Comparison of ENCODE assay signal across 7 mouse cellular contexts in genomic region chr17:31300736-31301135, GRCm38 (mm10). TPM values are rescaled to one million over a fixed set of nuclear protein-coding genes. Genes with fewer than 3 reads are reported as not detected.
"Had no signal": no experiment of that assay in that cellular context is flagged by ENCODE, and none has a peak within 500 bp of the region (broad histone marks: within the 10 kb centered on the region; RNA-seq: fewer than 3 reads in every experiment).

No protein-coding gene starts in this region.

- DNase-seq: kidney, adult 11 months; kidney, adult 8-10 months; kidney, postnatal 10 days; kidney, postnatal 36 days; layer of hippocampus, postnatal 36 days; liver, embryonic 13.5 days had no signal

RNA-seq across cellular contexts. Expression of gene Rsph1, which starts 23.6 kb away (rescaled TPM):
- total RNA-seq: liver, adult 2 months had no signal
- polyA plus RNA-seq: liver, adult 2 months had no signal
